Mouse (Mus musculus) erythroblast, embryonic 14.5 days (primary cell): ENCODE data around the gene Gclc.

Source experiments
- GATA1 ChIP-seq: IDR thresholded peaks from 2 replicates; pipeline ENCODE4 v1.6.1; 2012; ENCODE audit warnings: low read length, inconsistent platforms, mixed read lengths
- TAL1 ChIP-seq: IDR thresholded peaks from 3 replicates; pipeline ENCODE4 v1.6.1; 2012; ENCODE audit warnings: low read length, inconsistent platforms, mixed read lengths

GRCm38 (mm10) chr9:77718816-77719411 lies 35.4 kb upstream of the Gclc start:
- TF ChIP-seq TAL1 (no peak), GATA1 (no peak)
